Mouse (Mus musculus) G1E (cell line): ENCODE measurements around the gene Itga9.

ENCODE experiments used
- CTCF ChIP-seq: IDR thresholded peaks from 2 replicates; pipeline ENCODE4 v1.5.1; 2012; ENCODE audit warnings: low read depth, low read length, inconsistent platforms, mixed read lengths
- GATA1 ChIP-seq: IDR thresholded peaks from 2 replicates; pipeline ENCODE4 v1.6.1; 2012; ENCODE audit warnings: borderline replicate concordance, low read length, inconsistent platforms, mixed read lengths

GRCm38 (mm10) chr9:118907934-118908620, 301.6 kb downstream of the Itga9 start:
- TF ChIP-seq CTCF = no peak
- no peak for TF ChIP-seq GATA1
